Mouse (Mus musculus): Measurements from ENCODE around the gene Ccdc153. TPM values are rescaled to one million over a fixed set of nuclear protein-coding genes. Genes with fewer than 3 reads are reported as not detected.

The Ccdc153 gene
- polyA plus RNA-seq (2016; fragmentation: Nextera tagmentation; extraction: Ambion mirVana) = not detected in 2 replicates

DNA sequence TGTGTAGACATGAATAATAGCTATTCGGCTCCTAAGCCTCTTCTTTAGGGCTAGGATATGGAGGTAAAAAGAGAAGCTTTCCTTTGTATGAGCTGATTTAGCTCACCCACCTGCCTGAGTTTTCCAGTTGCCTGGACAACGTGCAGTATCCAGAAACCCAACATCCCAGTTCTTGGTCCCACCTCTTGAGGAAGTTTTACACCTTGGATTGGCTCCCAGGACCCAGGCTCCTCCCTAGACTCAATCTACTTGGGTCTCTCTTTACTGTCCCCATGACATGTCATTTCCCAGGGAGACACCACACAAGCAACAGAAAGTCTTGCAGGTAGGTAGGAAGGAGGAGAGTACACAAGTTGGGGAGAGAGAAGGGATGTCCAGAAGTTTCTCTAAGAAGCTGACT lies at the start of gene Ccdc153:
Gene Ccdc153, plus strand, starts transcription at position 278 of the 400 bp plus-strand sequence.
- H3K4me3 ChIP-seq = no peak within 1 kb of the TSS
- H3K27me3 ChIP-seq = no peaks in the 10 kb centered on the region
- WGBS = 52% methylated on average over 2 of the region's 2 CpGs
- H3K27ac ChIP-seq = no peak within 1 kb of the TSS
- H3K4me1 ChIP-seq = no peaks in the 10 kb centered on the region
- ATAC-seq (ENCODE audit: insufficient number of reproducible peaks, insufficient read depth, low FRiP score, low TSS enrichment) = no peak
- no peaks in the 10 kb centered on the region for H3K36me3 ChIP-seq
- H3K9ac ChIP-seq = no peak within 1 kb of the TSS
- no peaks in the 10 kb centered on the region for H3K9me3 ChIP-seq
- no peak within 1 kb of the TSS for H3K4me2 ChIP-seq (replicated peaks)

DNA sequence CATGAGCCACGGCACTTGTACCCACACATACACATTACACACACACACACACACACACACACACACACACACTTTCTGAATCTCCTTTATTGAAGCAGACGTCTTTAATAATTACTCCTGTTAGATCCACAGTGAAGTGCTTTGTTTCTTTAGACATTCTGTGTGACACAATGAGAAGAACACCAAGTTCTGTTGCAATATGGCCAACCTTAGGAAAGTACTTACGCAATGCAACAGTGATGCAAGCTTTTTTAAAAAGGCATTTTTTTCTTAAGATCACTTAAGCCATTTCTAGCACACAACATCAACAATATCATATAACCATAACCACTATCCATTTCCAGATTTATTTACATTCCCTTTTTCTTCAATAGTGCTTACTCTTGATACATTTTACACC lies 49.3 kb upstream of the Ccdc153 start:
- H3K4me1 ChIP-seq = peaks cover 4% of the 10 kb centered on the region; the same call in 1 of the 2 replicates
- 0 out of 2 replicates have a peak, but pooled peaks cover 3% of the 10 kb centered on the region for H3K36me3 ChIP-seq
- no peak overlapping the region for H3K4me3 ChIP-seq
- WGBS = 68% methylated on average over 3 of the region's 3 CpGs
- no peak overlapping the region for H3K27ac ChIP-seq
- H3K9ac ChIP-seq = no peak overlapping the region
- ATAC-seq (ENCODE audit: insufficient number of reproducible peaks, insufficient read depth, low FRiP score, low TSS enrichment) = no peak
- no peaks in the 10 kb centered on the region for H3K9me3 ChIP-seq
- H3K4me2 ChIP-seq (replicated peaks) = no peak overlapping the region
- H3K27me3 ChIP-seq = no peaks in the 10 kb centered on the region

DNA sequence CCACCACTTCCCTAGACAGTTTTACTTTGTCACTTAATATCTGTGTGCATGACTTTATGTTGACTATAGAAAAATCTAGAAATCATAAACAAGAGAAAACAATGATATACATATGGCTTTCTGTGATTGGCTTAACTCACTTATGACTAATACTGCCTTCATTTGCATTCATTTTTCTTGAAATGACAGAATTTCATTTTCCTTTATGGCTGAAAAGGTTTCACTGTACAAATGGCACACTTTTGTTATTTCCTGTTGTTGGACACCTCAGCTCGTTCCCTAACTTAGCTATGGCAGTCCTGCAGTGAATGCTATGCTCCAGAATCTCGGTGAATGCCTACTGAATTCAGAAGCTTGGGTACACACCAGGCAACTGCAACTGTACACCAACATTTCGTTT lies 48.2 kb upstream of the Ccdc153 start:
- Histone ChIP-seq H3K27me3 (no peaks in the 10 kb centered on the region), H3K9ac (no peak overlapping the region), H3K4me2 (replicated peaks) (no peak overlapping the region), H3K4me3 (no peak overlapping the region), H3K4me1 (peaks cover 4% of the 10 kb centered on the region; the same call in 1 of the 2 replicates), H3K27ac (no peak overlapping the region), H3K9me3 (no peaks in the 10 kb centered on the region), H3K36me3 (0 out of 2 replicates have a peak, but pooled peaks cover 3% of the 10 kb centered on the region)
- WGBS = 94% methylated on average over 3 of the region's 3 CpGs
- no peak for ATAC-seq (ENCODE audit: insufficient number of reproducible peaks, insufficient read depth, low FRiP score, low TSS enrichment)

DNA sequence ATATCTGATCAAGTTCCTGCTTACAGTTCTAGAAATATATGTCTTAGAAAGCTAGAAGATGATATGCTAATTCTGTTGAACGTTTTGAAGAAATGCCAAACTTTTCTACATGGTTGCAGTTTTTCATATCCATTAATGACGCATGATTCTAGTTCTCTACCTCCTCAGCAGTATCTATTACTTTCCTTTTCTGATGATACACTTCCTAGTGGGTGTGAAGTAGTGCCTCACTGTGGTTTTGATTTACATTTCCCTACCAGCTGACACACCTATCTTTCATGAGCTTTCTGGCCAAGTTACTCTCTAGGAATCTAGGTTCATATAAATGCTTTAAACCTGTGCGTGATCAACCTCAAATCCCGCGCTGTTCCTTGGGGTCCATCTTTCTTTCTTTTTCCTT lies 47.7 kb upstream of the Ccdc153 start:
- Histone ChIP-seq H3K9ac (no peak overlapping the region), H3K9me3 (no peaks in the 10 kb centered on the region), H3K4me3 (no peak overlapping the region), H3K4me2 (replicated peaks) (no peak overlapping the region), H3K27me3 (no peaks in the 10 kb centered on the region), H3K4me1 (peaks cover 4% of the 10 kb centered on the region; the same call in 1 of the 2 replicates), H3K27ac (no peak overlapping the region), H3K36me3 (peaks cover 5% of the 10 kb centered on the region; the same call in 1 of the 2 replicates)
- ATAC-seq (ENCODE audit: insufficient number of reproducible peaks, insufficient read depth, low FRiP score, low TSS enrichment) = no peak
- WGBS = 94% methylated on average over 5 of the region's 5 CpGs

DNA sequence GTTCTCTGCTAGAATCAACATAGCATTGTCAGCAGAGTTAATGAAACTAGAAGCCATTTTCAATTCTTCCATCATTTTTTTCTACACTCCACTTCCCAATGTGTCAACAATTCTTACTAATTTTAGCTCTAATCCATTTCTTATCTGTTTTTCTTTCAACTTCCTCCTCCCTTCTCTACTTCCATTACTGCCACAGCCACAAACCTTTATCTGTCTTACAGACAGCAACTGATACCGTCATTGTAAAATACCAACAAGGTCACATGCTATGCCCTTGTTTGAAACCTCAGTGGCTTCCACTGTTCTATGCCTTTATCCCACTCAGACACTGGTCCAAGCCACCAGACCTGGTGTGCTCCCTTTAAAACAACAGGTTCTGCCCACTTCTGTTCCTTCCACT lies 46.5 kb upstream of the Ccdc153 start:
- H3K4me2 ChIP-seq (replicated peaks) = no peak overlapping the region
- H3K9ac ChIP-seq = no peak overlapping the region
- no peaks in the 10 kb centered on the region for H3K9me3 ChIP-seq
- H3K36me3 ChIP-seq = peaks cover 14% of the 10 kb centered on the region
- 87% methylated on average over 1 of the region's 1 CpGs for WGBS
- H3K27ac ChIP-seq = no peak overlapping the region
- H3K27me3 ChIP-seq = no peaks in the 10 kb centered on the region
- no peaks in the 10 kb centered on the region for H3K4me1 ChIP-seq
- ATAC-seq (ENCODE audit: insufficient number of reproducible peaks, insufficient read depth, low FRiP score, low TSS enrichment) = no peak
- H3K4me3 ChIP-seq = no peak overlapping the region

DNA sequence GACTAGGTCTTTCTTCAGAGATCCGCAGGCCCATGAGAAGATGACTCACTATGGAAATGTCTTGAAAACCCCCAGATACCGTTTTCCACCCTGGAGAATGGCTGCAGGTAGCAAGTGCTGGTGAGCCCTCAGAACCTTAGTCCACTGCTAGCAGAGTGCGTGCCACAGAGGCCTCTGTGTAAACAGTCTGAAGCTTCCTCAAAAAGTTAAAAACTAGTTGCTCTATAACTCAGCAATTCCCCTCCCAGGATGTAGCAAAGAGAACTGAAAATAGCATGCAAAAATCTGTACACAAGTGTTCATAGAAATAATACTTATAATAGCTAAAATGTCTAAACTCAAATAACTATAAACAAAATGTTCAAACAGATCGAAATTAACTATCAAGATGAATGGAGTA lies 44.1 kb upstream of the Ccdc153 start:
- Histone ChIP-seq H3K9ac (no peak overlapping the region), H3K4me2 (replicated peaks) (no peak overlapping the region), H3K27me3 (no peaks in the 10 kb centered on the region), H3K4me3 (no peak overlapping the region), H3K27ac (no peak overlapping the region), H3K36me3 (peaks cover 30% of the 10 kb centered on the region), H3K9me3 (no peaks in the 10 kb centered on the region), H3K4me1 (no peaks in the 10 kb centered on the region)
- whole genome bisulfite sequencing = 92% methylated on average over 4 of the region's 4 CpGs
- no peak for ATAC-seq (ENCODE audit: insufficient number of reproducible peaks, insufficient read depth, low FRiP score, low TSS enrichment)

DNA sequence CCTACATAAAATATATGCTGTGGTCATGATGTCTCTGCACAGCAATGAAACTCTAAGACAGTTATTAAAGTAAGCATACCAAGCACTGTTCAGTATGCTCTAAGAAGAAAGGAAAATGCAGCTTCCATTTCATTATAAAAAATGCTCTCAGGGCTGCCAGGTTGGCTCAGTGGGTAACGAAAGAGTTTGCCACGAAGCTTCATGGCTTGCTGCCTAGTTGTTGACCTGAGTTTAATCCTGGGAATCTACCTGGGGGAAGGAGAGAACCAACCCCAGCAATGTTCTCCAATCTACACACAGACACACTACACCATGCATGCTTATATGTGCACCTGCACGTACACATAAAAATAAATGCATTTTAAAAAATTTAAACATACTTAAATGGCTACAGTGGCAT lies 41.3 kb upstream of the Ccdc153 start:
- Histone ChIP-seq H3K27me3 (no peaks in the 10 kb centered on the region), H3K27ac (no peak overlapping the region), H3K4me1 (no peaks in the 10 kb centered on the region), H3K9ac (no peak overlapping the region), H3K36me3 (peaks cover 28% of the 10 kb centered on the region), H3K4me3 (no peak overlapping the region), H3K4me2 (replicated peaks) (no peak overlapping the region), H3K9me3 (no peaks in the 10 kb centered on the region)
- ATAC-seq (ENCODE audit: insufficient number of reproducible peaks, insufficient read depth, low FRiP score, low TSS enrichment) = no peak
- WGBS = 94% methylated on average over 3 of the region's 3 CpGs

DNA sequence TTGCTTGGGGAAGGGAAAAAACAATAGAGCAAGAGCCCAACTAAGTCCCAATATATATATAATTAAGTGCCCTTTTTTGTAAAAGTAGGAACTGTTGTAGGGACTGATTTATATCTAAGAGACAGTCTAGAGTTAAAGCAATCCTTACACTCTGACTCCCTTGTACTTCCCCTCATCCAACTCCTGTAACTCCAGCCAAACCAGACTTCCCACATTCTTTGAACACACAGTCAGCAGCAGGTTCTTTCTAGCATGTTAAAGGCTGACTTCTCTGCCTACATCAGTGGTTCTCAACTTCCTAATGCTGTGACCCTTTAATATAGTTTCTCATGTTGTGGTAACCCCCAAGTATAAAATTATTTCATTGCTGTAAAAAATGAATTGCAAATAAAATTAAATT lies 40.9 kb upstream of the Ccdc153 start:
- H3K4me1 ChIP-seq = no peaks in the 10 kb centered on the region
- H3K36me3 ChIP-seq = peaks cover 28% of the 10 kb centered on the region
- H3K27ac ChIP-seq = no peak overlapping the region
- no peak overlapping the region for H3K4me3 ChIP-seq
- H3K9me3 ChIP-seq = no peaks in the 10 kb centered on the region
- no peaks in the 10 kb centered on the region for H3K27me3 ChIP-seq
- H3K9ac ChIP-seq = no peak overlapping the region
- no peak for ATAC-seq (ENCODE audit: insufficient number of reproducible peaks, insufficient read depth, low FRiP score, low TSS enrichment)
- no peak overlapping the region for H3K4me2 ChIP-seq (replicated peaks)

DNA sequence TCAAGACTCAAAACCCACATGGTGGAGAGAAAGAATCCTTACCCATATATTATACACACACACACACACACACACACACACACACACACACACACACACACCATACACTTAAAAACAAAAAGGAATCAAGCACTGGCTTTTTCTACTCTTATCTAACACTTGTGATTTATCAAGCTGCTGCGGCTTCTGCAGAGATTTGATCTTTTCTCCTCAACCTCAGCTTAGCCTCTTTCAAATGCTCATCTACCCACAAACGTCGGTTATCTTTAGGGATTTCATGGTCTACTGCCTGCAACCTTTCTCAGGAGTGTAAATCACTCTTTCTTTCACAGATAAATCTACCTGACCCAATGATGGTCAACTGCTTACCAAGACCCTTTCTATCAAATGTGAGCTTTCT lies 40.0 kb upstream of the Ccdc153 start:
- no peaks in the 10 kb centered on the region for H3K9me3 ChIP-seq
- no peak for ATAC-seq (ENCODE audit: insufficient number of reproducible peaks, insufficient read depth, low FRiP score, low TSS enrichment)
- H3K4me2 ChIP-seq (replicated peaks) = no peak overlapping the region
- no peaks in the 10 kb centered on the region for H3K27me3 ChIP-seq
- H3K9ac ChIP-seq = no peak overlapping the region
- H3K36me3 ChIP-seq = peaks cover 28% of the 10 kb centered on the region
- no peaks in the 10 kb centered on the region for H3K4me1 ChIP-seq
- H3K4me3 ChIP-seq = no peak overlapping the region
- 81% methylated on average over 3 of the region's 3 CpGs for WGBS
- H3K27ac ChIP-seq = no peak overlapping the region

DNA sequence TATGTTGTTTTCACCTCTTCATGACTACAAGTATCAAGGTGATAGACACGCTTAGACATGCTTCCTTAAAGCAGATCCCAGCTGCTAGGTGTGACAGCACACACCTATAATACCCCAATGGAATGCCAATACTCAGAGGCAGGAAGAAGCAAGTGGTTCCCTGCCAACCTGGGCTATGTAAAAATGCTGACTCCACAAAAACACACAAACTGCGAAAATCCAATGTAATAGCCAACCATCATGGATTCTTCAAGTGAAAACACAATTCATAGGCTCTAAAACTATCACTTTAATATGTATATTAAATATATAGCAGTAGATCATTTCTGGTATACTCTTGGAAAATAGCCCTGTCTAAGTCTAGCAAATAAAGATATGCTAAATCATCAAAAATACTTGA lies 32.6 kb upstream of the Ccdc153 start:
- Histone ChIP-seq H3K27ac (no peak overlapping the region), H3K4me1 (no peaks in the 10 kb centered on the region), H3K4me2 (replicated peaks) (no peak overlapping the region), H3K9me3 (no peaks in the 10 kb centered on the region), H3K9ac (no peak overlapping the region), H3K4me3 (no peak overlapping the region), H3K27me3 (no peaks in the 10 kb centered on the region), H3K36me3 (peaks cover 9% of the 10 kb centered on the region)
- no peak for ATAC-seq (ENCODE audit: insufficient number of reproducible peaks, insufficient read depth, low FRiP score, low TSS enrichment)
- whole genome bisulfite sequencing = 92% methylated on average over 2 of the region's 2 CpGs

DNA sequence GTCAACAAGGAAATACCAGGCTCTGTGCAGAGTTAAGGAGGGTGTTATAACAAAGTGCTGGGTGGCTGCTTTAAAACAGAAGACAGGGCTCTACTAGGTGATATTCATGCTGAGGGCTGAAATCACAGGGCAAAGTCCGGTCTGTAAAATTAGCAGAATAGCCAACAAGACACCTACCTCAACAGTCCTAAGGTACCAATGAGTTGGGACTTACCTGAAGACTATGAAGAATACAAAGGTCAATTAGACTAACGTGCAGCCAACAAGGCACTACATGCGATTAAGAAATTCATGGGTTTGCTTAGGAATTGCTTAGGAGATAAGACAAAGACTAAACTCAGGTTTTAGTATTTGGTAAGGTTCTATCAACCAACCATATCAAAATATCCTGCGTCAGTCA lies 31.1 kb upstream of the Ccdc153 start:
- ATAC-seq (ENCODE audit: insufficient number of reproducible peaks, insufficient read depth, low FRiP score, low TSS enrichment) = no peak
- no peak overlapping the region for H3K27ac ChIP-seq
- WGBS = 95% methylated on average over 4 of the region's 4 CpGs

DNA sequence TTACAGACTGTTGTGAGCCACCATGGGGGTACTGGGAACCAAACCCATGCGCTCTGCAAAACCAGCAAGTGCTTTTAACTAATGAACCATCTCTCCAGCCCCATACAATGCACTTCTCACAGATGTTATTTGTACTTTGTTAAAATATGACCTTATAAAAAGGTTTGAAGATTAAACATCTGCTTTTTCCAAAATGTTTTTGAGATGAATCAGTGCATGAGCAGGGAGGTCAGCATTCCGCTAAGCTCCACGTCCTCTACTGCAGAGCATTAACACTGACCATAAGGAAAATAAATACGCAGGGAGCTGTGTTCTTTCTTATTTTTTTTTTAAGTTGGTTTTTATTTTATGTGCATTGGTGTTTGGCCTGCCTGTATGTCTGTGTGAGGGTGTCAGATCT lies 28.1 kb upstream of the Ccdc153 start:
- no peak overlapping the region for H3K9ac ChIP-seq
- H3K4me3 ChIP-seq = no peak overlapping the region
- H3K36me3 ChIP-seq = peaks cover 9% of the 10 kb centered on the region
- no peak overlapping the region for H3K4me2 ChIP-seq (replicated peaks)
- H3K9me3 ChIP-seq = no peaks in the 10 kb centered on the region
- no peak overlapping the region for H3K27ac ChIP-seq
- no peak for ATAC-seq (ENCODE audit: insufficient number of reproducible peaks, insufficient read depth, low FRiP score, low TSS enrichment)
- no peaks in the 10 kb centered on the region for H3K4me1 ChIP-seq
- no peaks in the 10 kb centered on the region for H3K27me3 ChIP-seq
- 96% methylated on average over 4 of the region's 4 CpGs for WGBS

More for the DNA sequence above, 31.1 kb upstream of the Ccdc153 start:
- H3K4me1 ChIP-seq = no peaks in the 10 kb centered on the region
- peaks cover 9% of the 10 kb centered on the region for H3K36me3 ChIP-seq
- no peaks in the 10 kb centered on the region for H3K27me3 ChIP-seq
- H3K9ac ChIP-seq = no peak overlapping the region
- no peak overlapping the region for H3K4me3 ChIP-seq
- no peak overlapping the region for H3K4me2 ChIP-seq (replicated peaks)
- H3K9me3 ChIP-seq = no peaks in the 10 kb centered on the region

DNA sequence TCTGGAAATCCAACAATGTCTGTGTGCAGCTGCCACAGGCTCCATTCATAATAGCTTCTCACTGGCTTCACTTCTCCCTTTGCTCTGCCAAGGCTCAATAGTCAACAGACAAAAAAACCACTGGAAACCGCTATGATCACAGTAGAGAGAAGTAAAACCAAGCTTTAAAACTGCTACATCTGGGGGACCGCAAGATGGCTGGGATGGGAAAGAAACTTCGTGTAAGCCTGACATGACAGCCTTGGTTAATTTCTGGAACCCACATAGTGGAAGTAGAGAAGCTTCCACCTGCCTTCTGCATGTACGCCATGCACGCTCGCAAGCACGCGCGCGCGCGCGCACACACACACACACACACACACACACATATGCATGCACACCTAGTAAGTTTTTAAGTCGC lies 26.9 kb upstream of the Ccdc153 start:
- H3K9ac ChIP-seq = no peak overlapping the region
- peaks cover 9% of the 10 kb centered on the region for H3K36me3 ChIP-seq
- H3K27ac ChIP-seq = no peak overlapping the region
- ATAC-seq (ENCODE audit: insufficient number of reproducible peaks, insufficient read depth, low FRiP score, low TSS enrichment) = no peak
- no peak overlapping the region for H3K4me2 ChIP-seq (replicated peaks)
- H3K9me3 ChIP-seq = no peaks in the 10 kb centered on the region
- H3K4me3 ChIP-seq = no peak overlapping the region
- WGBS = 99% methylated on average over 14 of the region's 14 CpGs
- no peaks in the 10 kb centered on the region for H3K27me3 ChIP-seq
- no peaks in the 10 kb centered on the region for H3K4me1 ChIP-seq

Data from embryonic facial prominence, embryonic 12.5 days (tissue).